11 mouse cellular contexts compared by ENCODE assay signal in genomic region chr4:134255854-134256253, GRCm38 (mm10). TPM values are rescaled to one million over a fixed set of nuclear protein-coding genes. Genes with fewer than 3 reads are reported as not detected.
DNase-seq lines count a peak whose midpoint lies in the region; ATAC-seq lines count a peak whose summit lies in the region.
"Had no signal": no experiment of that assay in that cellular context is flagged by ENCODE, and none has a peak within 500 bp of the region (broad histone marks: within the 10 kb centered on the region; RNA-seq: fewer than 3 reads in every experiment).

No protein-coding gene starts in this region.

- H3K36me3 ChIP-seq in liver, embryonic 12.5 days = no peaks in the 10 kb centered on the region
- H3K36me3 ChIP-seq in heart, embryonic 16.5 days (ENCODE audit: control insufficient read depth, insufficient read depth) = no peaks in the 10 kb centered on the region
- no peaks in the 10 kb centered on the region for H3K36me3 ChIP-seq in limb, embryonic 15.5 days
- H3K36me3 ChIP-seq: forebrain, embryonic 12.5 days had no signal

- H3K27ac ChIP-seq in liver, embryonic 12.5 days = 0 out of 2 replicates have a peak overlapping the region, but pooled peaks have one; percentile 40
- peak overlapping the region; percentile 38 for H3K27ac ChIP-seq in heart, embryonic 16.5 days (ENCODE audit: low read length)
- 0 out of 2 replicates have a peak overlapping the region, but pooled peaks have one; percentile 14 for H3K27ac ChIP-seq in limb, embryonic 15.5 days
- H3K27ac ChIP-seq: forebrain, embryonic 12.5 days had no signal

- H3K4me2 ChIP-seq in liver, embryonic 12.5 days = no peak overlapping the region
- H3K4me2 ChIP-seq in heart, embryonic 16.5 days (ENCODE audit: low read depth, low read length) = peak overlapping the region; percentile 19; the same call in 1 of the 2 replicates
- H3K4me2 ChIP-seq in limb, embryonic 15.5 days = no peak overlapping the region
- H3K4me2 ChIP-seq: forebrain, embryonic 12.5 days had no signal

- 42% methylated on average over 4 of the region's 4 CpGs for WGBS in liver, embryonic 12.5 days (ENCODE audit: insufficient replicate concordance)
- WGBS in heart, embryonic 16.5 days = 50% methylated on average over 4 of the region's 4 CpGs
- 34% methylated on average over 4 of the region's 4 CpGs for WGBS in limb, embryonic 15.5 days

- H3K27me3 ChIP-seq in liver, embryonic 12.5 days (replicated peaks) = peaks cover 79% of the 10 kb centered on the region
- peaks cover 24% of the 10 kb centered on the region for H3K27me3 ChIP-seq in heart, embryonic 16.5 days (ENCODE audit: control insufficient read depth, insufficient read depth, low read length)
- peaks cover 56% of the 10 kb centered on the region for H3K27me3 ChIP-seq in limb, embryonic 15.5 days

- DNase-seq in embryo, embryonic 10.5 days (ENCODE audit: low spot score) = peak; percentile 49
- DNase-seq in embryo, embryonic 10 days (ENCODE audit: low spot score) = no peak
- no peak for DNase-seq in liver
- DNase-seq in natural killer cell, adult 2 months (ENCODE audit: low spot score in 2 of 2) = no peak
- no peak for DNase-seq in cerebellum, postnatal 4 days (ENCODE audit: low spot score in 2 of 2)
- DNase-seq: cerebellum, adult 11 months had no signal

- H3K4me1 ChIP-seq in liver, embryonic 12.5 days = peaks cover 54% of the 10 kb centered on the region
- peaks cover 40% of the 10 kb centered on the region for H3K4me1 ChIP-seq in heart, embryonic 16.5 days (ENCODE audit: control insufficient read depth, insufficient read depth, low read length)
- H3K4me1 ChIP-seq in limb, embryonic 15.5 days = peaks cover 48% of the 10 kb centered on the region

- H3K4me3 ChIP-seq in liver, embryonic 12.5 days = no peak overlapping the region
- H3K4me3 ChIP-seq in heart, embryonic 16.5 days (ENCODE audit: low read length) = no peak overlapping the region
- H3K4me3 ChIP-seq in limb, embryonic 15.5 days = no peak overlapping the region
- H3K4me3 ChIP-seq: forebrain, embryonic 12.5 days had no signal

- ATAC-seq in liver, embryonic 12.5 days = no peak
- no peak for ATAC-seq in heart, embryonic 16.5 days (replicated peaks; ENCODE audit: extremely low read depth, insufficient read depth, low FRiP score)
- ATAC-seq in limb, embryonic 15.5 days (ENCODE audit: insufficient number of reproducible peaks, low FRiP score, low TSS enrichment, low read depth) = no peak

- no peaks in the 10 kb centered on the region for H3K9me3 ChIP-seq in liver, embryonic 12.5 days (replicated peaks)
- no peaks in the 10 kb centered on the region for H3K9me3 ChIP-seq in heart, embryonic 16.5 days (replicated peaks; ENCODE audit: control insufficient read depth, low read length)
- no peaks in the 10 kb centered on the region for H3K9me3 ChIP-seq in limb, embryonic 15.5 days
- H3K9me3 ChIP-seq: forebrain, embryonic 12.5 days had no signal

- H3K9ac ChIP-seq in liver, embryonic 12.5 days = 0 out of 2 replicates have a peak overlapping the region, but pooled peaks have one; percentile 10
- no peak overlapping the region for H3K9ac ChIP-seq in heart, embryonic 16.5 days (ENCODE audit: low read length)
- H3K9ac ChIP-seq in limb, embryonic 15.5 days = no peak overlapping the region
- H3K9ac ChIP-seq: forebrain, embryonic 12.5 days had no signal

RNA-seq across cellular contexts. Expression of gene Grrp1, which starts 1.9 kb away (rescaled TPM):
- polyA plus RNA-seq in liver, embryonic 12.5 days (2016; fragmentation: Nextera tagmentation; extraction: Ambion mirVana) = 1.5 and 1.8 TPM in 2 replicates
- polyA plus RNA-seq in heart, embryonic 16.5 days (2015; fragmentation: Nextera tagmentation; extraction: Ambion mirVana) = 5.8 and 6.3 TPM in 2 replicates
- 5.8 and 7.8 TPM in 2 replicates for polyA plus RNA-seq in limb, embryonic 15.5 days (2015; fragmentation: Nextera tagmentation; extraction: Ambion mirVana)

RNA-seq across cellular contexts. Expression of gene Gm30191, which starts 9.1 kb away (rescaled TPM):
- not detected in 2 replicates for polyA plus RNA-seq in liver, embryonic 12.5 days (2016; fragmentation: Nextera tagmentation; extraction: Ambion mirVana)
- polyA plus RNA-seq in heart, embryonic 16.5 days (2015; fragmentation: Nextera tagmentation; extraction: Ambion mirVana) = not detected in 2 replicates
- not detected in 2 replicates for polyA plus RNA-seq in limb, embryonic 15.5 days (2015; fragmentation: Nextera tagmentation; extraction: Ambion mirVana)
- polyA plus RNA-seq: forebrain, embryonic 12.5 days; stomach, embryonic 14.5 days had no signal

RNA-seq across cellular contexts. Expression of gene Zfp593, which starts 10.5 kb away (rescaled TPM):
- 15.7 and 16.5 TPM in 2 replicates for polyA plus RNA-seq in liver, embryonic 12.5 days (2016; fragmentation: Nextera tagmentation; extraction: Ambion mirVana)
- polyA plus RNA-seq in heart, embryonic 16.5 days (2015; fragmentation: Nextera tagmentation; extraction: Ambion mirVana) = 8.7 and 9.5 TPM in 2 replicates
- 14.3 and 15.8 TPM in 2 replicates for polyA plus RNA-seq in limb, embryonic 15.5 days (2015; fragmentation: Nextera tagmentation; extraction: Ambion mirVana)

RNA-seq across cellular contexts. Expression of gene E130218I03Rik, which starts 12.4 kb away (rescaled TPM):
- polyA plus RNA-seq in liver, embryonic 12.5 days (2016; fragmentation: Nextera tagmentation; extraction: Ambion mirVana) = 0.30 and 0.48 TPM in 2 replicates
- 0.22 TPM in 1 of 2 replicates, not detected in the other for polyA plus RNA-seq in heart, embryonic 16.5 days (2015; fragmentation: Nextera tagmentation; extraction: Ambion mirVana)
- 0.22 TPM in 1 of 2 replicates, not detected in the other for polyA plus RNA-seq in limb, embryonic 15.5 days (2015; fragmentation: Nextera tagmentation; extraction: Ambion mirVana)

RNA-seq across cellular contexts. Expression of gene Cnksr1, which starts 17.7 kb away (rescaled TPM):
- polyA plus RNA-seq in liver, embryonic 12.5 days (2016; fragmentation: Nextera tagmentation; extraction: Ambion mirVana) = 0.19 TPM in 1 of 2 replicates, not detected in the other
- 1.1 and 2.3 TPM in 2 replicates for polyA plus RNA-seq in heart, embryonic 16.5 days (2015; fragmentation: Nextera tagmentation; extraction: Ambion mirVana)
- 3.6 and 3.9 TPM in 2 replicates for polyA plus RNA-seq in limb, embryonic 15.5 days (2015; fragmentation: Nextera tagmentation; extraction: Ambion mirVana)
